Mouse (Mus musculus): ENCODE measurements around the gene Ccdc149. TPM values are rescaled to one million over a fixed set of nuclear protein-coding genes. Genes with fewer than 3 reads are reported as not detected.

Gene Ccdc149
- polyA plus RNA-seq, 1 experiment = not detected

- TF ChIP-seq GATA1 (IDR thresholded peaks at IDR 0.05; ENCODE audit: low read length) = no peak
Observed at GRCm38 (mm10) chr5:52364521-52364920, 106.8 kb downstream of the Ccdc149 start.

GRCm38 (mm10) chr5:52363468-52364150 lies 107.7 kb downstream of the Ccdc149 start, which contains the start of gene Sod3:
Gene Sod3, plus strand, starts transcription at chr5:52363791.
- no peak for TF ChIP-seq GATA1 (IDR thresholded peaks at IDR 0.05; ENCODE audit: low read length)

GRCm38 (mm10) chr5:52362776-52363467 lies 108.4 kb downstream of the Ccdc149 start:
- no peak for TF ChIP-seq GATA1 (IDR thresholded peaks at IDR 0.05; ENCODE audit: low read length)

GRCm38 (mm10) chr5:52360286-52361049 lies 110.9 kb downstream of the Ccdc149 start:
- TF ChIP-seq GATA1 (IDR thresholded peaks at IDR 0.05; ENCODE audit: low read length) = no peak

- no peak for TF ChIP-seq GATA1 (IDR thresholded peaks at IDR 0.05; ENCODE audit: low read length)
Observed at GRCm38 (mm10) chr5:52358120-52358519, 113.2 kb downstream of the Ccdc149 start.

GRCm38 (mm10) chr5:52357175-52357754 lies 114.1 kb downstream of the Ccdc149 start:
- no peak for TF ChIP-seq GATA1 (IDR thresholded peaks at IDR 0.05; ENCODE audit: low read length)

- TF ChIP-seq GATA1 (IDR thresholded peaks at IDR 0.05; ENCODE audit: low read length) = no peak
Observed at GRCm38 (mm10) chr5:52355612-52356011, 115.7 kb downstream of the Ccdc149 start.

GRCm38 (mm10) chr5:52354441-52354840 lies 116.9 kb downstream of the Ccdc149 start:
- no peak for TF ChIP-seq GATA1 (IDR thresholded peaks at IDR 0.05; ENCODE audit: low read length)

GRCm38 (mm10) chr5:52352730-52353129 lies 118.6 kb downstream of the Ccdc149 start:
- no peak for TF ChIP-seq GATA1 (IDR thresholded peaks at IDR 0.05; ENCODE audit: low read length)

GRCm38 (mm10) chr5:52351561-52351960 lies 119.8 kb downstream of the Ccdc149 start:
- no peak for TF ChIP-seq GATA1 (IDR thresholded peaks at IDR 0.05; ENCODE audit: low read length)

GRCm38 (mm10) chr5:52350451-52350850 lies 120.9 kb downstream of the Ccdc149 start:
- TF ChIP-seq GATA1 (IDR thresholded peaks at IDR 0.05; ENCODE audit: low read length) = no peak

- no peak for TF ChIP-seq GATA1 (IDR thresholded peaks at IDR 0.05; ENCODE audit: low read length)
Observed at GRCm38 (mm10) chr5:52346890-52347289, 124.4 kb downstream of the Ccdc149 start.

GRCm38 (mm10) chr5:52339134-52339533 lies 132.2 kb downstream of the Ccdc149 start:
- TF ChIP-seq GATA1 (IDR thresholded peaks at IDR 0.05; ENCODE audit: low read length) = no peak

GRCm38 (mm10) chr5:52335590-52335989 lies 135.7 kb downstream of the Ccdc149 start:
- no peak for TF ChIP-seq GATA1 (IDR thresholded peaks at IDR 0.05; ENCODE audit: low read length)

- no peak for TF ChIP-seq GATA1 (IDR thresholded peaks at IDR 0.05; ENCODE audit: low read length)
Observed at GRCm38 (mm10) chr5:52332120-52332519, 139.2 kb downstream of the Ccdc149 start.

Other genes starting within 250 kb of the Ccdc149 start
- not detected in 2 replicates for gene Sod3, start 107.7 kb downstream of the Ccdc149 start, polyA plus RNA-seq (2012)
- not detected in 2 replicates for gene Lgi2, start 94.9 kb upstream of the Ccdc149 start, polyA plus RNA-seq (2012)
- gene Sepsecs, start 198.2 kb upstream of the Ccdc149 start, polyA plus RNA-seq (2012) = 1.4 and 1.5 TPM in 2 replicates